9 mouse cellular contexts compared by ENCODE assay signal in the genomic region with DNA sequence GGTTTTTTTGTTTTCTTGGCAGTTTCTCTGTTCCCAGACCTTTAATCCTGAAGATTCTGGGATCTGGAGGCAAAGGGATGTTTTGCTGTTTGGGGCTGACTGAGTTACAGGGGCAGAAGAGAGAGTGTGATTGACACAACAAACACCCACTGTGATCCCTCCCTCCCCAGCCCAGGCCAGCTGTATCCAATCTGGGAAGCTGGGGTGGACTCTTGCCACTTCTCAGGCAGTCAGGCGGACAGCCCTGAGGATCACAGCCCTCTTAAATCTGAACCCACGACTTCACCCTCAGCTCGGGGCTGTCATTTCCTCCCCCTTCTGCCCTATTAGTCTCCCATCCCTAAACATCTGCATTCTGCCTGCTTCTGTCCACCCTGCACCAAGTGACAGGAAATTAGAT. TPM values are rescaled to one million over a fixed set of nuclear protein-coding genes. Genes with fewer than 3 reads are reported as not detected.
DNase-seq lines count a peak whose midpoint lies in the region; ATAC-seq lines count a peak whose summit lies in the region.
"Had no signal": no experiment of that assay in that cellular context is flagged by ENCODE, and none has a peak within 500 bp of the region (broad histone marks: within the 10 kb centered on the region; RNA-seq: fewer than 3 reads in every experiment).

No protein-coding gene starts in this region.

- H3K36me3 ChIP-seq in embryonic facial prominence, embryonic 15.5 days = no peaks in the 10 kb centered on the region

- H3K9me3 ChIP-seq in embryonic facial prominence, embryonic 15.5 days (replicated peaks) = no peaks in the 10 kb centered on the region

- WGBS in embryonic facial prominence, embryonic 15.5 days = 34% methylated on average over 3 of the region's 3 CpGs

- ATAC-seq in embryonic facial prominence, embryonic 15.5 days (ENCODE audit: insufficient number of reproducible peaks, low FRiP score, low TSS enrichment, low read depth) = no peak
- no peak for ATAC-seq in cerebellum, adult (ENCODE audit: insufficient number of reproducible peaks, low FRiP score, low TSS enrichment)
- ATAC-seq: Patski had no signal

- no peak overlapping the region for H3K4me2 ChIP-seq in embryonic facial prominence, embryonic 15.5 days (replicated peaks)

- no peak overlapping the region for H3K4me3 ChIP-seq in embryonic facial prominence, embryonic 15.5 days (replicated peaks)

- H3K4me1 ChIP-seq in embryonic facial prominence, embryonic 15.5 days = peaks cover 25% of the 10 kb centered on the region

- H3K9ac ChIP-seq in embryonic facial prominence, embryonic 15.5 days = no peak overlapping the region

- H3K27ac ChIP-seq in embryonic facial prominence, embryonic 15.5 days (replicated peaks) = peak overlapping the region; percentile 79

- no peaks in the 10 kb centered on the region for H3K27me3 ChIP-seq in embryonic facial prominence, embryonic 15.5 days
- H3K27me3 ChIP-seq: Patski had no signal

- DNase-seq in embryo, embryonic 10.5 days (ENCODE audit: low spot score) = peak; percentile 58
- DNase-seq in kidney, adult 9 months = peak; percentile 22
- peak; percentile 39 to 72 for DNase-seq in lung, postnatal 4 days
- no peak for DNase-seq in spleen, adult 18-20 months
- no peak for DNase-seq in T-cell, adult 2 months (ENCODE audit: low spot score)
- DNase-seq in layer of hippocampus, adult 9-10 months (ENCODE audit: low spot score) = no peak

RNA-seq across cellular contexts. Expression of gene Arl4c, which starts 55.7 kb away (rescaled TPM):
- 11.2 and 12.4 TPM in 2 replicates for polyA plus RNA-seq in embryonic facial prominence, embryonic 15.5 days (2015; fragmentation: Nextera tagmentation; extraction: Ambion mirVana)

Comparison
In these comparisons a context has a peak if more than half of its experiments do, and no peak if none do; other contexts are left out.
1. DNase-seq: peak in embryo, embryonic 10.5 days (single experiment), kidney, adult 9 months (single experiment) and lung, postnatal 4 days (2 of 2); none in spleen, adult 18-20 months (0 of 2), T-cell, adult 2 months (single experiment) and layer of hippocampus, adult 9-10 months (single experiment).